Mouse (Mus musculus) bone marrow, adult 2 months (tissue): ENCODE measurements around the gene Gm13889.

Experiments used
- CTCF ChIP-seq: fragments of 200-500 bp; IDR thresholded peaks from 2 replicates; pipeline ENCODE4 v1.5.1; 2011; ENCODE audit warnings: low read length, control low read depth; ENCODE audit not compliant: control insufficient read depth, insufficient read depth
- POLR2A ChIP-seq: fragments of 200-500 bp; IDR thresholded peaks from 2 replicates; pipeline ENCODE4 v1.6.1; 2011; ENCODE audit warnings: low read depth, mild to moderate bottlenecking, control low read depth, low read length, borderline replicate concordance; ENCODE audit not compliant: control insufficient read depth

DNA sequence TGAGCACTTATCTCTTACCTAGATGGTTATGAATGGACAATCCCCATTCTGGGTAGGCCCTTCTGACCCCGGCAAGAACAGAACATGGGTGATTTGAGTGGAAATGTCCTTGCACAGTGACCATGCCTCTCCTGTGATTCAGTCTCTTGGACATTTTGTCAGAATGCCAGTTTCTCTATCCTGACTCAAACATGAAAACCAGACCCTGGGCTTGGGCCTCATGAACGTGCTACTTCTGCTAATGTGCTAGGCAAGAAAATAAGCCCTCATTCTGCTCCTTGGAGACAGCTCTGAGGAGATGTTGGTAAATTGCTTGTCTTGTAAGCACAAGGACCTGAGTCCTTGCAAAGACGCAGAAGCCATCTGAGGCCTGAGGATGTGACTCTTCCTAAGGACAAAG is 37.9 kb downstream of the Gm13889 start:
- no peak for TF ChIP-seq CTCF
- no peak for TF ChIP-seq POLR2A
